ENCODE assay signal across 20 mouse cellular contexts in the genomic region with DNA sequence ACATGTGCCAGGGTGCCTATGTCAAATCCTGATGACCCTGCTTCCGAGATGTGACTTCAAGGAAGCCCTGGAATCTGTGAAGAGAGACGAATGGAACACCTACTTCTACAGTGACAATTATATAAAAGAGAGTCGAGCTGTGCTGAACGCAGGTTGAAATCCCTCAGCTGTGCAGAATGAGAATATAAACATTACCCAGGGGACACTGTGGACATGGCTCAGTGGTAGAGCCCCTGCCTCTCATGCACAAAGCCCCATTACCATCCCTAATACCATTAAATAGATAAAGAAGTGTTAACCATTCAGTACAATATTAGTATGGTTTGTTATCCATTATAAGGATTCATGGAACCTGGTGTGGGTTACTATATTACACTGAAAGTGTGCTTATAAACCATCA.
"Had no signal": no experiment of that assay in that cellular context is flagged by ENCODE, and none has a peak within 500 bp of the region (broad histone marks: within the 10 kb centered on the region; RNA-seq: fewer than 3 reads in every experiment).

No protein-coding gene starts in this region.

- H3K36me3 ChIP-seq: lung, embryonic 15.5 days had no signal

- H3K27me3 ChIP-seq: lung, embryonic 15.5 days had no signal

- H3K9ac ChIP-seq: liver, embryonic 14.5 days; lung, embryonic 15.5 days had no signal

- ATAC-seq: intestine, postnatal 0 days had no signal

- H3K4me2 ChIP-seq: liver, embryonic 11.5 days; lung, embryonic 15.5 days; midbrain, embryonic 11.5 days had no signal

- H3K9me3 ChIP-seq: lung, embryonic 15.5 days had no signal

- H3K4me3 ChIP-seq: layer of hippocampus, adult 2 months; lung, embryonic 15.5 days had no signal

- H3K4me1 ChIP-seq: lung, embryonic 15.5 days had no signal

- DNase-seq: kidney, adult 2 months; kidney, postnatal 25 days; layer of hippocampus, adult 9-11 months; lung, adult 18-20 months; lung, postnatal 10 days; lung, postnatal 36 days; midbrain, embryonic 14.5 days; retina, postnatal 1 day; right cerebral cortex, postnatal 25 days; thymus, adult 2 months; thymus, postnatal 14 days; thymus, postnatal 4 days had no signal

- H3K27ac ChIP-seq: kidney, postnatal 0 days; layer of hippocampus, adult 2 months; liver, embryonic 14.5 days; lung, embryonic 15.5 days; stomach, postnatal 0 days had no signal
